Mouse (Mus musculus) left cerebral cortex, adult 2 months (tissue): Measurements from ENCODE around the gene Btnl4. TPM values are rescaled to one million over a fixed set of nuclear protein-coding genes. Genes with fewer than 3 reads are reported as not detected.

Experiments used
- DNase-seq, 2 experiments: peaks; one replicate each; pipeline ENCODE4 v3.0.0; 2021 to 2022; ENCODE audit warnings: low spot score in 2 of 2, mixed read lengths in 1 of 2; ENCODE audit errors: extremely low spot score in 1 of 2
- H3K27ac ChIP-seq: fragments of 200-600 bp; 2 replicates; pipeline ENCODE4 v1.8.1; 2022
- H3K4me3 ChIP-seq: fragments of 200-600 bp; 2 replicates; pipeline ENCODE4 v1.8.1; 2022
- CTCF ChIP-seq: fragments of 200-600 bp; IDR thresholded peaks from 2 replicates; pipeline ENCODE4 v1.8.1; 2022; ENCODE audit warnings: antibody characterized with exemption, mild to moderate bottlenecking, moderate library complexity
- intact Hi-C: fragments of 180-260 bp; cut with DNase I; formaldehyde crosslinking; loops from one replicate; pipeline ENCODE4 v1.15.1; 2025
- total RNA-seq, 2 experiments: library from RNA; stranded (reverse); gene quantifications; 2 replicates each; pipeline ENCODE4 v1.2.3; 2021

The Btnl4 gene
- total RNA-seq, 2 experiments from 2014 or later = not detected

- intact Hi-C loops = no loop called here
- Histone ChIP-seq H3K27ac (no peak overlapping the region), H3K4me3 (no peak overlapping the region)
- no peak for TF ChIP-seq CTCF
- DNase-seq = no peak
Observed at GRCm38 (mm10) chr17:34420014-34420413, 57.1 kb downstream of the Btnl4 start.

Other genes with a start within 250 kb of the Btnl4 start
- under 1 TPM; 0.16 to 0.18 TPM for gene H2-Ob, start 238.4 kb downstream of the Btnl4 start, total RNA-seq
- gene H2-Ab1, start 219.6 kb downstream of the Btnl4 start, total RNA-seq = 1 to 10 TPM; 1.3 to 3.1 TPM
- gene H2-Aa, start 189.5 kb downstream of the Btnl4 start, total RNA-seq = 1 to 10 TPM; 1.0 to 3.1 TPM
- gene H2-Eb1, start 171.5 kb downstream of the Btnl4 start, total RNA-seq = 1 to 10 TPM; 1.1 to 2.1 TPM
- gene H2-Eb2, start 151.7 kb downstream of the Btnl4 start, total RNA-seq = not detected
- gene Btnl2, start 122.5 kb downstream of the Btnl4 start, total RNA-seq = under 1 TPM; 0.65 to 0.68 TPM
- gene Btnl1, start 100.2 kb downstream of the Btnl4 start, total RNA-seq = not detected
- gene BC051142, start 78.5 kb downstream of the Btnl4 start, total RNA-seq = 1 to 10 TPM; 2.5 to 4.4 TPM
- gene Btnl6, start 40.0 kb upstream of the Btnl4 start, total RNA-seq = not detected
- 10 to 100 TPM in 1 of 2 experiments, 1 to 10 TPM in 1; 9.1 to 18.3 TPM for gene Notch4, start 87.0 kb upstream of the Btnl4 start, total RNA-seq
- 1 to 10 TPM; 1.8 to 3.3 TPM for gene Gpsm3, start 112.5 kb upstream of the Btnl4 start, total RNA-seq
- gene Pbx2, start 113.9 kb upstream of the Btnl4 start, total RNA-seq = 10 to 100 TPM; 49.6 to 68.5 TPM
- gene Ager, start 120.5 kb upstream of the Btnl4 start, total RNA-seq = 1 to 10 TPM in 1 of 2 experiments, under 1 TPM in 1; 0.47 to 1.2 TPM
- 10 to 100 TPM; 70.7 to 71.5 TPM for gene Rnf5, start 126.4 kb upstream of the Btnl4 start, total RNA-seq
- 100 to 1,000 TPM; 156 to 166 TPM for gene Agpat1, start 126.9 kb upstream of the Btnl4 start, total RNA-seq
- gene Egfl8, start 138.7 kb upstream of the Btnl4 start, total RNA-seq = 1 to 10 TPM; 2.9 to 3.5 TPM
- 10 to 100 TPM; 47.3 to 48.6 TPM for gene Ppt2, start 151.2 kb upstream of the Btnl4 start, total RNA-seq
- 100 to 1,000 TPM; 172 to 205 TPM for gene Prrt1, start 152.2 kb upstream of the Btnl4 start, total RNA-seq
- gene Fkbpl, start 167.4 kb upstream of the Btnl4 start, total RNA-seq = 10 to 100 TPM; 10.9 to 16.9 TPM
- gene Atf6b, start 169.8 kb upstream of the Btnl4 start, total RNA-seq = 10 to 100 TPM; 64.3 to 66.4 TPM
- gene Tnxb, start 193.2 kb upstream of the Btnl4 start, total RNA-seq = 1 to 10 TPM; 1.5 to 2.4 TPM